Mouse (Mus musculus): ENCODE measurements around the gene Magi2.

DNA sequence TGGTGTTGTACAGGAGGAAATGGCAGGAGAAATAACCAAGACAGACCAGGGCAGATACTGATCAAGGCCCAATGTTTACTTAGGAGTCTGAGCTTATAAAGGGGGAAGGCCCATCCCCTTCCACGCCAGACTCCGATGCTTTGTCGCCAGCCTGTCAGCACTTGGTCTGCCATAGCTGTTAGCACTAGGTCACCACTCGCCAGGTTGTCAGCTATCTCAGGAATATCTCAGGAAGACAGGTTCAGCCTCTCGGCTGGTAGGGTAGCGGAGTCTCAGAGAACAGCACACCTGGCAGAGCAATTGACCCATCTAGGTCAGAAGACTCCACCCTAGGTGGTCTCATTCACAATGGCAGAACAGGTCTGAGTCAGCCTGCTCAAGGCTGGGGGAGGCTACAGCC lies 1514.4 kb downstream of the Magi2 start:
- TF ChIP-seq CTCF (IDR thresholded peaks at IDR 0.05; ENCODE audit: low read depth) (no peak), EP300 (IDR thresholded peaks at IDR 0.05; ENCODE audit: low read depth) (no peak)
